ENCODE assay signal across 10 mouse cellular contexts in genomic region chr5:137511706-137512105, GRCm38 (mm10). TPM values are rescaled to one million over a fixed set of nuclear protein-coding genes. Genes with fewer than 3 reads are reported as not detected.
DNase-seq lines count a peak whose midpoint lies in the region; ATAC-seq and TF ChIP-seq lines count a peak whose summit lies in the region.
"Had no signal": no experiment of that assay in that cellular context is flagged by ENCODE, and none has a peak within 500 bp of the region (broad histone marks: within the 10 kb centered on the region; RNA-seq: fewer than 3 reads in every experiment).

No protein-coding gene starts in this region.

- no peak overlapping the region for H3K27ac ChIP-seq in left cerebral cortex, adult 2 months
- H3K27ac ChIP-seq in embryonic facial prominence, embryonic 15.5 days (replicated peaks), result peak overlapping the region; percentile 22; the same call in 1 of the 2 replicates
- peak overlapping the region; percentile 95; the same call in 1 of the 2 replicates for H3K27ac ChIP-seq in hindbrain, postnatal 0 days
- peak overlapping the region; percentile 90 for H3K27ac ChIP-seq in midbrain, postnatal 0 days (ENCODE audit: low read depth, low read length)

- no peak for DNase-seq in left cerebral cortex, adult 2 months (ENCODE audit: extremely low spot score in 1 of 2, low spot score in 2 of 2)
- no peak for DNase-seq in left cerebral cortex, adult 8-10 months (ENCODE audit: low spot score in 2 of 2)
- DNase-seq in hindbrain, postnatal 0 days (ENCODE audit: low spot score), result no peak
- DNase-seq in midbrain, postnatal 0 days (ENCODE audit: low spot score), result no peak
- DNase-seq in layer of hippocampus, adult 11-12 months (ENCODE audit: low spot score), result no peak
- no peak for DNase-seq in embryo, embryonic 10 days (ENCODE audit: low spot score)
- DNase-seq: adrenal gland, postnatal 10 days had no signal

- no peak for TF ChIP-seq CTCF in left cerebral cortex, adult 2 months (IDR thresholded peaks at IDR 0.05)
- no peak for TF ChIP-seq CTCF in hindbrain, postnatal 0 days (IDR thresholded peaks at IDR 0.05; ENCODE audit: low read depth)
- TF ChIP-seq CTCF in midbrain, postnatal 0 days (IDR thresholded peaks at IDR 0.05), result no peak

- peaks cover 6% of the 10 kb centered on the region; the same call in 1 of the 2 replicates for H3K36me3 ChIP-seq in embryonic facial prominence, embryonic 15.5 days
- no peaks in the 10 kb centered on the region for H3K36me3 ChIP-seq in hindbrain, postnatal 0 days (ENCODE audit: insufficient read depth, low read length)
- H3K36me3 ChIP-seq in midbrain, postnatal 0 days (ENCODE audit: insufficient read depth, low read length), result 0 out of 2 replicates have a peak, but pooled peaks cover 3% of the 10 kb centered on the region

- ATAC-seq in embryonic facial prominence, embryonic 15.5 days (ENCODE audit: insufficient number of reproducible peaks, low FRiP score, low TSS enrichment, low read depth), result no peak
- ATAC-seq in hindbrain, postnatal 0 days, result no peak
- ATAC-seq in midbrain, postnatal 0 days (ENCODE audit: low FRiP score), result no peak
- no peak for ATAC-seq in megakaryocyte progenitor cell, adult 5-6 weeks (replicated peaks; ENCODE audit: poor library complexity)

- peak overlapping the region; percentile 94 for H3K9ac ChIP-seq in embryonic facial prominence, embryonic 15.5 days
- H3K9ac ChIP-seq in hindbrain, postnatal 0 days (replicated peaks; ENCODE audit: low read length), result peak overlapping the region; percentile 100
- H3K9ac ChIP-seq in midbrain, postnatal 0 days (replicated peaks; ENCODE audit: low read length, poor library complexity, severe bottlenecking), result peak overlapping the region; percentile 99

- WGBS in embryonic facial prominence, embryonic 15.5 days, result 59% methylated on average over 3 of the region's 3 CpGs
- WGBS in hindbrain, postnatal 0 days, result 41% methylated on average over 3 of the region's 3 CpGs
- WGBS in midbrain, postnatal 0 days, result 52% methylated on average over 3 of the region's 3 CpGs

- intact Hi-C loops in left cerebral cortex, adult 2 months (cut with DNase I), result loop anchor here (2.0 to 10.0 kb wide), 3 partner anchors 21 to 236 kb away; partner anchors contain the start of genes Epo, Gnb2 and Tsc22d4

- H3K4me3 ChIP-seq in left cerebral cortex, adult 2 months, result peak overlapping the region; percentile 76
- peak overlapping the region; percentile 87 for H3K4me3 ChIP-seq in embryonic facial prominence, embryonic 15.5 days (replicated peaks)
- H3K4me3 ChIP-seq in hindbrain, postnatal 0 days (ENCODE audit: low read length), result peak overlapping the region; percentile 99
- peak overlapping the region; percentile 97 for H3K4me3 ChIP-seq in midbrain, postnatal 0 days (ENCODE audit: low read depth, low read length)

- H3K9me3 ChIP-seq in embryonic facial prominence, embryonic 15.5 days (replicated peaks), result no peaks in the 10 kb centered on the region
- H3K9me3 ChIP-seq in hindbrain, postnatal 0 days (ENCODE audit: low read length), result no peaks in the 10 kb centered on the region
- H3K9me3 ChIP-seq in midbrain, postnatal 0 days (ENCODE audit: low read length), result no peaks in the 10 kb centered on the region

- H3K4me2 ChIP-seq in embryonic facial prominence, embryonic 15.5 days (replicated peaks), result peak overlapping the region; percentile 79
- H3K4me2 ChIP-seq in hindbrain, postnatal 0 days (ENCODE audit: low read depth, low read length), result peak overlapping the region; percentile 86
- H3K4me2 ChIP-seq in midbrain, postnatal 0 days (ENCODE audit: low read depth, low read length, poor library complexity, severe bottlenecking), result peak overlapping the region; percentile 92

- H3K4me1 ChIP-seq in embryonic facial prominence, embryonic 15.5 days, result peaks cover 46% of the 10 kb centered on the region
- peaks cover 16% of the 10 kb centered on the region; the same call in 1 of the 2 replicates for H3K4me1 ChIP-seq in hindbrain, postnatal 0 days (ENCODE audit: insufficient read depth, low read length)
- H3K4me1 ChIP-seq in midbrain, postnatal 0 days (ENCODE audit: insufficient read depth, low read length), result peaks cover 13% of the 10 kb centered on the region; the same call in 1 of the 2 replicates

- no peaks in the 10 kb centered on the region for H3K27me3 ChIP-seq in embryonic facial prominence, embryonic 15.5 days
- no peaks in the 10 kb centered on the region for H3K27me3 ChIP-seq in hindbrain, postnatal 0 days (ENCODE audit: insufficient read depth, low read length)
- H3K27me3 ChIP-seq in midbrain, postnatal 0 days (ENCODE audit: insufficient read depth, low read length), result no peaks in the 10 kb centered on the region

RNA-seq across cellular contexts. Expression of gene Gigyf1, which starts 6.6 kb away (rescaled TPM):
- total RNA-seq in left cerebral cortex, adult 2 months (2021), result 10 to 100 TPM; 58.1 to 59.9 TPM
- 10 to 100 TPM; 62.1 to 65.2 (median 63.5) TPM for total RNA-seq in left cerebral cortex, adult 8-10 months (2022)
- 12.7 and 15.5 TPM in 2 replicates for polyA plus RNA-seq in embryonic facial prominence, embryonic 15.5 days (2015; fragmentation: Nextera tagmentation; extraction: Ambion mirVana)
- total RNA-seq in hindbrain, postnatal 0 days (2014; rRNA removed), result 20.3 and 21.4 TPM in 2 replicates
- 15.1 and 16.2 TPM in 2 replicates for polyA plus RNA-seq in hindbrain, postnatal 0 days (2015; fragmentation: Nextera tagmentation; extraction: Ambion mirVana)
- total RNA-seq in midbrain, postnatal 0 days (2014; rRNA removed), result 23.6 and 30.8 TPM in 2 replicates
- 16.3 and 17.8 TPM in 2 replicates for polyA plus RNA-seq in midbrain, postnatal 0 days (2015; fragmentation: Nextera tagmentation; extraction: Ambion mirVana)
- 7.1 and 8.6 TPM in 2 replicates for total RNA-seq in megakaryocyte progenitor cell, adult 5-6 weeks (2015)
- 4.7 and 7.2 TPM in 2 replicates for total RNA-seq in megakaryocyte progenitor cell, adult 5-6 weeks (2017)

RNA-seq across cellular contexts. Expression of gene Pop7, which starts 9.4 kb away (rescaled TPM):
- total RNA-seq in left cerebral cortex, adult 2 months (2021), result 10 to 100 TPM; 30.4 to 35.9 TPM
- total RNA-seq in left cerebral cortex, adult 8-10 months (2022), result 10 to 100 TPM; 32.3 to 34.8 (median 32.8) TPM
- 45.1 and 45.9 TPM in 2 replicates for polyA plus RNA-seq in embryonic facial prominence, embryonic 15.5 days (2015; fragmentation: Nextera tagmentation; extraction: Ambion mirVana)
- total RNA-seq in hindbrain, postnatal 0 days (2014; rRNA removed), result 62.1 and 83.5 TPM in 2 replicates
- 82.2 and 85.3 TPM in 2 replicates for polyA plus RNA-seq in hindbrain, postnatal 0 days (2015; fragmentation: Nextera tagmentation; extraction: Ambion mirVana)
- 73.2 and 95.3 TPM in 2 replicates for total RNA-seq in midbrain, postnatal 0 days (2014; rRNA removed)
- 91.5 and 95.6 TPM in 2 replicates for polyA plus RNA-seq in midbrain, postnatal 0 days (2015; fragmentation: Nextera tagmentation; extraction: Ambion mirVana)
- total RNA-seq in megakaryocyte progenitor cell, adult 5-6 weeks (2015), result 31.9 and 35.0 TPM in 2 replicates
- 22.7 and 29.2 TPM in 2 replicates for total RNA-seq in megakaryocyte progenitor cell, adult 5-6 weeks (2017)

RNA-seq across cellular contexts. Expression of gene Epo, which starts 21.3 kb away (rescaled TPM):
- total RNA-seq in left cerebral cortex, adult 2 months (2021), result not detected
- not detected for total RNA-seq in left cerebral cortex, adult 8-10 months (2022)
- not detected in 2 replicates for polyA plus RNA-seq in embryonic facial prominence, embryonic 15.5 days (2015; fragmentation: Nextera tagmentation; extraction: Ambion mirVana)
- total RNA-seq in hindbrain, postnatal 0 days (2014; rRNA removed), result not detected in 2 replicates
- polyA plus RNA-seq in hindbrain, postnatal 0 days (2015; fragmentation: Nextera tagmentation; extraction: Ambion mirVana), result not detected in 2 replicates
- not detected in 2 replicates for total RNA-seq in midbrain, postnatal 0 days (2014; rRNA removed)
- polyA plus RNA-seq in midbrain, postnatal 0 days (2015; fragmentation: Nextera tagmentation; extraction: Ambion mirVana), result not detected in 2 replicates
- not detected in 2 replicates for total RNA-seq in megakaryocyte progenitor cell, adult 5-6 weeks (2015)
- total RNA-seq in megakaryocyte progenitor cell, adult 5-6 weeks (2017), result not detected in 2 replicates
- total RNA-seq: adrenal gland, postnatal 10 days had no signal
- polyA plus RNA-seq: large intestine, adult 2 months had no signal

RNA-seq across cellular contexts. Expression of gene Gnb2, which starts 21.6 kb away (rescaled TPM):
- total RNA-seq in left cerebral cortex, adult 2 months (2021), result 100 to 1,000 TPM; 570 to 583 TPM
- 100 to 1,000 TPM; 654 to 672 (median 660) TPM for total RNA-seq in left cerebral cortex, adult 8-10 months (2022)
- polyA plus RNA-seq in embryonic facial prominence, embryonic 15.5 days (2015; fragmentation: Nextera tagmentation; extraction: Ambion mirVana), result 442 and 451 TPM in 2 replicates
- total RNA-seq in hindbrain, postnatal 0 days (2014; rRNA removed), result 1,135 and 1,251 TPM in 2 replicates
- 570 and 592 TPM in 2 replicates for polyA plus RNA-seq in hindbrain, postnatal 0 days (2015; fragmentation: Nextera tagmentation; extraction: Ambion mirVana)
- 1,154 and 1,456 TPM in 2 replicates for total RNA-seq in midbrain, postnatal 0 days (2014; rRNA removed)
- polyA plus RNA-seq in midbrain, postnatal 0 days (2015; fragmentation: Nextera tagmentation; extraction: Ambion mirVana), result 590 and 632 TPM in 2 replicates
- total RNA-seq in megakaryocyte progenitor cell, adult 5-6 weeks (2015), result 193 and 223 TPM in 2 replicates
- 187 and 251 TPM in 2 replicates for total RNA-seq in megakaryocyte progenitor cell, adult 5-6 weeks (2017)

RNA-seq across cellular contexts. Expression of gene Zan, which starts 34.8 kb away (rescaled TPM):
- under 1 TPM; 0.30 to 0.38 TPM for total RNA-seq in left cerebral cortex, adult 2 months (2021)
- total RNA-seq in left cerebral cortex, adult 8-10 months (2022), result under 1 TPM; 0.20 to 0.53 (median 0.29) TPM
- polyA plus RNA-seq in embryonic facial prominence, embryonic 15.5 days (2015; fragmentation: Nextera tagmentation; extraction: Ambion mirVana), result 0.21 and 0.23 TPM in 2 replicates
- total RNA-seq in hindbrain, postnatal 0 days (2014; rRNA removed), result 0.43 and 1.6 TPM in 2 replicates
- 0.15 and 0.25 TPM in 2 replicates for polyA plus RNA-seq in hindbrain, postnatal 0 days (2015; fragmentation: Nextera tagmentation; extraction: Ambion mirVana)
- total RNA-seq in midbrain, postnatal 0 days (2014; rRNA removed), result 0.85 and 0.99 TPM in 2 replicates
- 0.31 and 0.49 TPM in 2 replicates for polyA plus RNA-seq in midbrain, postnatal 0 days (2015; fragmentation: Nextera tagmentation; extraction: Ambion mirVana)
- 0.10 and 0.47 TPM in 2 replicates for total RNA-seq in megakaryocyte progenitor cell, adult 5-6 weeks (2015)
- total RNA-seq in megakaryocyte progenitor cell, adult 5-6 weeks (2017), result under 0.01 and 0.14 TPM in 2 replicates
